Mouse (Mus musculus) mature B cell (primary cell): ENCODE data around the gene Tmem59l.
"Not testable (repeated sequence)": the region's sequence is repeated elsewhere in the genome, so short reads cannot be mapped to it uniquely, and the experiment has no call there.

Source experiments
- in situ Hi-C: fragments of 300-500 bp; cut with MboI; formaldehyde crosslinking; loops from 2 replicates; pipeline ENCODE4 v1.14.3; 2019

Gene Tmem59l

DNA sequence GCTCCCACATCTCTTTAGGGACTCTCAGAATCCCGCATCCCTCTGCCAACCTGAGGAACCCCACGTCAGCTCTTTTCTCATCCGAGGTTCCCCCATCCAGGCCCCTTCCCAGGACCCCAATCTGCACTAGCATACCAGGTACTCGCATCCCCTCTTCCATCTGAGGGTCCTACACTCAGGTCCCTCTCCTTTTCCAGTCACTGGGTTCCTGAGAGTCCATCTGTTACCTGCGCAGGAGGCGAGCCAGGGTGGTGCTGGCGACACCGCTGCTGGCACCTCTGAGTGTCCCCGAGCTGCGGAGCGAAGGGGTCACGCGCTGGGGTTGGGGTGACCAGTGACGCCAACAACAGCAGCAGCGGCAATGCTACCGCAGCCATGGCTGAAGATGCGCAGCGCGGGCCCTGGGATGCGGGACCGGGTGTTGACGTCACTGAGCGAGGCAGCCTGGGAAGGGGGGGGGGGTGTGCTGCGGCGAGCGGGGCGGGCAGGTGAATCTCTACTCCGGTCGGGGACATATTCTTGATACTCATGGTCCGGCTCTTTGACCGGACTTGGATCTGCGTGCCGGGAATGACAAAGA lies at the start of gene Tmem59l:
Gene Tmem59l (minus strand): TSS at position 418 of the 580 bp plus-strand sequence.
- in situ Hi-C loops, result no loop called here

GRCm38 (mm10) chr8:70535701-70536100 lies 48.5 kb upstream of the Tmem59l start:
- in situ Hi-C loops, result no loop called here

- in situ Hi-C loops, result no loop called here
Measured at GRCm38 (mm10) chr8:70535221-70535620, 48.1 kb upstream of the Tmem59l start.

- in situ Hi-C loops, result no loop called here
Measured at GRCm38 (mm10) chr8:70534281-70534680, 47.1 kb upstream of the Tmem59l start.

GRCm38 (mm10) chr8:70530314-70530713 lies 43.2 kb upstream of the Tmem59l start:
- in situ Hi-C loops, result no loop called here

- in situ Hi-C loops, result no loop called here
Measured at GRCm38 (mm10) chr8:70529741-70530161, 42.6 kb upstream of the Tmem59l start.

DNA sequence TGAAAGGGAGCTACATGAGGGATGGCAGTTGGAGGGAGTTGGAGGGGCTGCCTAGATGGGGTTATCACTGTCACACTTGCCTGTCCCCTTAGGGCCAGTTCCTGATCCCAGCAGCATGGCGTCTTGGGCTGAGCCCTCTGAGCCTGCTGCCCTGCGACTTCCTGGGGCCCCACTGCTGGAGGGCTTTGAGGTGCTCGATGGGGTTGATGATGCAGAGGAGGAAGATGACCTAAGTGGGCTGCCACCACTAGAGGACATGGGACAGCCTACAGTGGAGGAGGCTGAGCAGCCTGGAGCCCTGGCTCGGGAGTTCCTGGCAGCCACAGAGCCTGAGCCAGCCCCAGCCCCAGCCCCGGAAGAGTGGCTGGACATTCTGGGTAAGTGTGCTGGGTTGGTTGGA lies 42.1 kb upstream of the Tmem59l start:
- in situ Hi-C loops, result no loop called here

DNA sequence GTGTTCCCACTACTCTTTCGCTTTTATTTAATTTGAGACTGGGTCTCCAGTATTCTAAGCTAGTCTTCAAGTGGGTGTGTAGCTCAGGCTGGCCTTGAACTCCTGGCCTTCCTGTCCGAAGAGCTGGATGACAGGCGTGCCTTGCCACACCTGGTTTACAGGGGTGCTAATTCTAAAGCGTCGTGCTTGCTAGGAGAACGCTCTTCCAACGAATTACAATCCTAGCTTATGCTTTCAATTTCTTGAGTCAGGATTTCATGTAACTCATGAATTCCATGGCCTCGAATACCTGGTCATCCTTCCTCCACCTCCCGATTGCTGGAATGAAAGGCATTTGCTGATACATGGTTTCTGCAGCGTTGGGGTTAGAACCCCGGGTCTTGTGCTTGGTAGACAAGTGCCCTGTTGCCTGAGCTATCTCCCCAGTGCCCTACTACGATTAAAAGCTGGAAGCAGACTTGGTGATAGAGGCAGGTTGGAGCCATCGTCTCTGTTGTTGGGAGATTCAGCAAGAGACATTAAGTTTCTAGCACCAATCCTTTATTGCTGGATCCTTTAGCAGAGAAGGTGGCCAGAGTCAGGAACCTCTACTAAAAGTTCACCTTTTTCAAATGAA lies 41.1 kb upstream of the Tmem59l start:
- in situ Hi-C loops, result no loop called here

- in situ Hi-C loops, result no loop called here
Measured at GRCm38 (mm10) chr8:70527512-70528181, 40.5 kb upstream of the Tmem59l start, which contains the start of the genes Fkbp8 and Kxd1. Fkbp8 (plus strand) TSS chr8:70527724. Kxd1 (minus strand) TSS chr8:70527956.

GRCm38 (mm10) chr8:70527111-70527511 lies 40.0 kb upstream of the Tmem59l start:
- in situ Hi-C loops, result no loop called here

DNA sequence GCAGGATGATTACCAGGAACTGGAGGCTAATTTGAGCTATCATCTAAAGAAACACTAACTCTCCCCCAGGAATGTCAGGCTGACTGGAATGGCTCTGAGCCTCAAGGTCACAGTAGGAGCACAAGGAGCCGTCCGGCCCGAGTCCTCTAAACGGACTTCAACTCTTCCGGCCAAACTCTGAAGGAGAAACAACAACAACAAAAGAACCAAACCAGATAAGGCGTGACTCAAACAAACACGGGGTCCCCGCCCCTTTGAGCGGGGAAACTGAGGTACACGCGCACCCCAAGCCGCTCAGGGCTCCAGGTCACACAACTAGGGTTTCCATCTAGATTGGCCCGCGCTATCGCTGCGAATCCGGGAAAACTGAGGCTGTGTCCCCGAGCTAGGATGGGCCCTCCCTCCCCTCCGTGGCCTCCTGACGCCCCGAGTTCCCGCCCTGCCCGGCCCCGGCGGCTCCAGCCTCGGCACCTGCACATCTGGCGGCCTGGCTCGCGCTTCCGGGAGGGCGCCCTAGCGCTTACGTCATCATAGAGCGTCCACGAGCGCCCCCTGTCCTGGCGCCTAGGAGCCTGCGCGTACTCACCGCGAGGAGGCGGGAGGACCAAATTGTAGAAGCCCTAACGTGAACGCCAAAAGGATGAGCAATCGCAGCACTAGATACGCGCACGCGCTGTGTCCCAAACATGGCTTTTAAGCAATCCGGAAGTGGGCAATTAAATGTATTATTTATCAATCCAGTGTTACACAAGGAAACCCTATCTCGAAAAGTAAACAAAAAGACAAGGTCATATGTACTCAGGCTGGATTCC lies 35.6 kb upstream of the Tmem59l start:
- in situ Hi-C loops, result no loop called here

- in situ Hi-C loops, result no loop called here
Measured at GRCm38 (mm10) chr8:70519606-70520005, 32.4 kb upstream of the Tmem59l start.

GRCm38 (mm10) chr8:70519043-70519442 lies 31.9 kb upstream of the Tmem59l start:
- in situ Hi-C loops, result no loop called here

DNA sequence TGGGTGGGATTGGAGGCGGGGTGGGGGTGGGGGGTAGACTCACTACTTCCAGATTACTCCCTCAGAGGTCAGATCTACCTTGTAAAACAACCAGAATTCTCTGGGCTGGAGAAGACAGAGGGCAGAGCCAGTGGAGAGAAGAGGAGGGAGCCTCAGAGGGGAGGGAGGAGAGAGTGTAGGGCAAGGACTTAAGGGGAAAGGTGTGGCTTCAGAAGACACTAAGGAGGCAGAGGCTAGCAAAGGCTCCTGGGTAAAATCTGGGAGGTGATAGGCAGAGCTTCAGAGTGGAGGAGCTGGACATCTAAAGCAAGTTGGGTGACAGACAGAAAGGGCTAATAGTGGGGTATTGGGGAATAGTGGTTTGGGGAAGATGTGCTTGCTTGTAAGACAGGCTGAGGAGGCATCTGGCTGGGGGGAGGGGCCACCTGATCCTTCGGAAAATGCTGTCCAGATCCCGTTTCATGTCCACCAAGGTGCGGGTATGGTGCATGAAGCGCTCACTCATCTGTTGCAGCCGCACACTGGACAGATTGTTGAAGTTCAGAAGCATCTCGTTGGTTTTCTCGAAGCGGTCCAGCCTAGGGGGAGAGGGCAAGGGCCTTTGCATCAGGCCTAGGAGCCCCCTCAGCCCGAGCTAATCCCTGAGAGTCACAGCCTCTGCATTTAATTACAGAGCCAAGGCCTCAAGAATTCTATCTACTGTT lies 30.9 kb upstream of the Tmem59l start:
- in situ Hi-C loops, result no loop called here

DNA sequence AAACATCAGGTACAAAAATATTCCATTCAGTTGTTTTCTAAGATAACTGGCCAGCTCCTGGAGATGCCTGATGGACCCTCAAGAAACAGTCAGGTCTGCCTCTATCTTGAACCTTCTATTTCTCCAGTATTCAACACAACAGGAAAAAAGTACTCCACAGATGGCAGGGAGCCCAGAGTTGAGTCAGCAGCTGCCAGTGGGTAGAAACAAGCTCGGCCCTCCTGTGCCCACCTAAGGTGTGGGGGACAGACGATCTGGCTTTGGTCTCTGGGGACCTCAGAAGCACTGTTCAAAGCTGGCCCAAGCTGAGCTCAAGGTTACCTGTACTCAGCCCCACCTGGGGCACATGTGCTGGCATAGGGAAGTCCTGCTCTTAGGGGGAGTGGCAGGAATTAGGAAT lies 26.3 kb upstream of the Tmem59l start:
- in situ Hi-C loops, result no loop called here

DNA sequence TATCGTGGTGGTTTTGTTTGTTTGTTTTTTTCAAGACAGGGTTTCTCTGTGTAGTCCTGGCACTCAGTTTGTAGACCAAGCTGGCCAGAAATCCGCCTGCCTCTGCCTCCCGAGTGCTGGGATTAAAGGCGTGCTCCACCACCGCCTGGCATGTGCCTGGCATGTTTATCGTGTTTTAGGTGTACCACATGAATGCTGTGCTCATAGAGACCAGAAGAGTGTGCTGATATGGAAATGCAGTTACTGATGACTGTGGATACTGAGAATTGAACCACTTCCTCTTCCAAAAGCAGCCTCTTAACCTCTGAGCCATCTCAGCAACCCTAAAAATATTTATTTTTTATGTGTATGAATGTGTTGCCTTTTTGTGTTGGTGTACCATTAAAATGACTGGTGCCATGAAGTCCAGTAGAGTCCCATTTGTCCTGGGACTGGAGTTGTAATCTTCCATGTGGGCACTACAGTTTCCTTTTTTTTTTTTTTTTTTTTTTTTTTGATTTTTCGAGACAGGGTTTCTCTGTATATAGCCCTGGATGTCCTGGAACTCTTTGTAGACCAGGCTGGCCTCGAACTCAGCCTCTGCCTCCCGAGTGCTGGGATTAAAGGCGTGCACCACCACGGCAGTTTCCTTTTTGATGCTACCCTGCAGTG lies 25.2 kb upstream of the Tmem59l start:
- in situ Hi-C loops, result no loop called here

DNA sequence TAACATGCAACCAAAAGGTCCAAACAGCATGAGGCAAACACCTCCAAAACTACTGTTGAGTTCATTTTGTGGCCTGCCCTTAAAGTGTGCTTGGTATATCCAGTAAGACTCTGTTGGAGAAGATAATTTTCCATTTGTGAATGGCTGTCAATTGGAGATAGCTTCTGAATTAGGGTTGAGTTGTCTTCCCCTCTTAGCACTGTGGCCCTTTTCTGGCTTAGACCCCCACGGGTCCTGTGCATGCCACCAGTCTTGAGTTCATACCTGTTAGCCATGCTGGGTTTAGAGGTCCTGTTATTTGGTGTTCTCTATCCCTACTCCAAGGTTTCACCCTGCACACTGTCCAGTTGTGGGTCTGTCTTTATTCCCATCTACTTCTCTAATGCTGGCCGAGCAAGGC lies 24.6 kb upstream of the Tmem59l start:
- in situ Hi-C loops, result no loop called here

- in situ Hi-C loops, result not testable (repeated sequence)
Measured at GRCm38 (mm10) chr8:70511174-70511573, 24.0 kb upstream of the Tmem59l start.

DNA sequence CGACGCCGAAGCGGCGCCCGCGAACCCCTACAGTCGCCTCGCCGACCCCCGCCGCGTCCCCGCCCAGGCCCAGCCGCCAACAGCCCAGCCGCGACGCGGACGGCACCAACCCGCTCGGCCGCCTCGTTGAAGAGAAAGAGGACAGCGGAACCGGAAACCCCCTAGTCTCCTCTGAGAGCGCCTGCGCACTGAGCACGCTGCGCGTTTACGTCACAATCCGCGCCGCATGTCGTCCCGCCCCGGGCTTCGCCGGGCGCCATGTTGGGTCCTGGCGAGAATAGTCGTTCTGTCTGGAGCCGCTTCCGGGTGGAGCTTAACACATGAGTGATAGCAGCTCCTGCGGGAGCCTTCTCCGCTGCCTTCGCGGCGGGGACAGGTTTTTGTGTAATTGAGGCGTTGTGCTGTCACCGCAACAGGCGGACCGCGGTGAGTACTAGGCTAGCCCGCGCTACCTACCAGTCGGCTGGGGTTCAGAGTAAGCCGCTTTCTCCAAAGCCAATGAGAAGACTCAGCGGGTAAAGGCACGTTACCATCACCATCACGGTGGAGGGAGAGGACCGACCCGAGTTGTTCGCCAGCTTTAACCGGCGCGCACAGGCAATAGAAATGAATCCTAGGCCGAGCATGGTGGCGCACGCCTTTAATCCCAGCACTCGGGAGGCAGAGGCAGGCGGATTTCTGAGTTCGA lies 23.2 kb upstream of the Tmem59l start, which contains the start of gene Uba52:
Gene Uba52 (minus strand): TSS at position 574 of the 688 bp plus-strand sequence.
- in situ Hi-C loops, result no loop called here

GRCm38 (mm10) chr8:70509281-70509952 lies 22.3 kb upstream of the Tmem59l start:
- in situ Hi-C loops, result loop anchor here (5.0 kb wide), 1 partner anchor 132 kb away; no protein-coding TSS in a partner anchor
